Mouse (Mus musculus) liver, embryonic 13.5 days (tissue): ENCODE data around the gene Notch3. TPM values are rescaled to one million over a fixed set of nuclear protein-coding genes. Genes with fewer than 3 reads are reported as not detected.

Source experiments
- ATAC-seq: fragments of 200-750 bp; cut with Nextera tagmentation; 2 replicates; pipeline ENCODE4 v1.8.0; 2017; ENCODE audit warnings: low read depth, mild to moderate bottlenecking, moderate number of reproducible peaks, moderate library complexity
- DNase-seq: peaks from one replicate; pipeline ENCODE4 v3.0.0; 2022
- H3K27ac ChIP-seq: fragments of 300-500 bp; sonication (generic); 2 replicates; pipeline ENCODE4 v1.5.1; 2015; ENCODE audit warnings: moderate library complexity, mild to moderate bottlenecking, inconsistent platforms
- H3K27me3 ChIP-seq: fragments of 300-500 bp; sonication (generic); 2 replicates; pipeline ENCODE4 v1.6.1; 2015; ENCODE audit warnings: mild to moderate bottlenecking, inconsistent platforms
- H3K36me3 ChIP-seq: fragments of 300-500 bp; sonication (generic); 2 replicates; pipeline ENCODE4 v1.6.1; 2015; ENCODE audit warnings: mild to moderate bottlenecking, inconsistent platforms
- H3K4me1 ChIP-seq: fragments of 300-500 bp; sonication (generic); replicated peaks from 2 replicates; pipeline ENCODE4 v1.6.1; 2015; ENCODE audit warnings: inconsistent platforms
- H3K4me2 ChIP-seq: fragments of 300-500 bp; sonication (generic); 2 replicates; pipeline ENCODE4 v1.6.1; 2015; ENCODE audit warnings: inconsistent platforms, mild to moderate bottlenecking, moderate library complexity
- H3K4me3 ChIP-seq: fragments of 300-500 bp; sonication (generic); replicated peaks from 2 replicates; pipeline ENCODE4 v1.5.1; 2015; ENCODE audit warnings: mild to moderate bottlenecking, inconsistent platforms
- H3K9ac ChIP-seq: fragments of 300-500 bp; sonication (generic); 2 replicates; pipeline ENCODE4 v1.6.1; 2015; ENCODE audit warnings: mild to moderate bottlenecking, inconsistent platforms
- H3K9me3 ChIP-seq: fragments of 300-500 bp; sonication (generic); replicated peaks from 2 replicates; pipeline ENCODE4 v1.6.1; 2016; ENCODE audit warnings: inconsistent platforms
- WGBS: fragments of 180-500 bp; shearing (Covaris S2); methylation state at CpG from one replicate; pipeline ENCODE4 v1.1.7; 2015; ENCODE audit not compliant: insufficient replicate concordance; 5-methylcytosine and 5-hydroxymethylcytosine counted together
- polyA plus RNA-seq: library from polyadenylated mRNA; unstranded; fragments of >200 nt; fragmentation: Nextera tagmentation; extraction: Ambion mirVana; gene quantifications from 2 replicates; pipeline ENCODE4 v1.2.1, GENCODE M21; 2015

The Notch3 gene
- polyA plus RNA-seq, 1 experiment from 2014 or later: 0.45 TPM

DNA sequence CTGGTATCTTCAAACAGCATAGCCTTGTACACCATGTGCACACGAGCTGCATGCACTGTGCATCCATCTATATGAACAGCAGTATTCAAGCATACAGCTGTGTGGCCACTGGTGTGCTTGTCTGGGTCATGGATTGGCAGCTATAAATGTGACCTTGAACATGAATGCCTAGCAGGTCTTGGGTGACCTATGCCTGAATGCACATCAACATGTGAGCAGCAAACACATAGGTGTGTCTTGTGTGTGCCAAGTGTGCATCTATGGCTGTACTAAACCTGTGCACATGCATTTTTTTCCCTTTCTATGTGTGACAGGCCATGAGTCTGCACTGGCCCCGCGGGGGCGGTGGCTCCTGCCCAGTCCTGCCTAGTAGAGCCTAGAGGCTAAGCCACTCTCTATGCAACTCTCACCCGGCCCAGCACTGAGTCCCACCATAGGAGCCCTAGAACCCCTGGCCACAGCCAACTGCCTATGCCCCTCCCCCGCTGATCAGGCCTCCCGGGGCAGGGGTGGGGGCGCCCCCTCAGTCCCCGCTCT, 1.3 kb downstream of the Notch3 start:
- Histone ChIP-seq H3K4me3 (peak overlapping the region; percentile 58), H3K9me3 (no peaks in the 10 kb centered on the region), H3K4me1 (peaks cover 42% of the 10 kb centered on the region), H3K27me3 (peaks cover 83% of the 10 kb centered on the region), H3K27ac (no peak overlapping the region), H3K9ac (peak overlapping the region; percentile 57; the same call in 1 of the 2 replicates), H3K4me2 (peak overlapping the region; percentile 79), H3K36me3 (no peaks in the 10 kb centered on the region)
- WGBS: 10% methylated on average over 9 of the region's 9 CpGs
- DNase-seq: no peak
- ATAC-seq: 0 out of 2 replicates have a peak, but pooled peaks have one; percentile 45

GRCm38 (mm10) chr17:32164780-32165179, 1.9 kb downstream of the Notch3 start:
- Histone ChIP-seq H3K4me1 (peaks cover 36% of the 10 kb centered on the region), H3K9me3 (no peaks in the 10 kb centered on the region), H3K4me3 (no peak overlapping the region), H3K27me3 (peaks cover 87% of the 10 kb centered on the region), H3K4me2 (no peak overlapping the region), H3K27ac (no peak overlapping the region), H3K9ac (no peak overlapping the region), H3K36me3 (no peaks in the 10 kb centered on the region)
- no peak for ATAC-seq
- DNase-seq: no peak

GRCm38 (mm10) chr17:32163910-32164650, 2.6 kb downstream of the Notch3 start:
- peaks cover 87% of the 10 kb centered on the region for H3K27me3 ChIP-seq
- 46% methylated on average over 6 of the region's 6 CpGs for WGBS
- no peak for ATAC-seq
- no peaks in the 10 kb centered on the region for H3K9me3 ChIP-seq
- peaks cover 31% of the 10 kb centered on the region for H3K4me1 ChIP-seq
- no peaks in the 10 kb centered on the region for H3K36me3 ChIP-seq
- no peak overlapping the region for H3K27ac ChIP-seq
- no peak overlapping the region for H3K4me2 ChIP-seq
- DNase-seq: no peak
- no peak overlapping the region for H3K9ac ChIP-seq
- no peak overlapping the region for H3K4me3 ChIP-seq

DNA sequence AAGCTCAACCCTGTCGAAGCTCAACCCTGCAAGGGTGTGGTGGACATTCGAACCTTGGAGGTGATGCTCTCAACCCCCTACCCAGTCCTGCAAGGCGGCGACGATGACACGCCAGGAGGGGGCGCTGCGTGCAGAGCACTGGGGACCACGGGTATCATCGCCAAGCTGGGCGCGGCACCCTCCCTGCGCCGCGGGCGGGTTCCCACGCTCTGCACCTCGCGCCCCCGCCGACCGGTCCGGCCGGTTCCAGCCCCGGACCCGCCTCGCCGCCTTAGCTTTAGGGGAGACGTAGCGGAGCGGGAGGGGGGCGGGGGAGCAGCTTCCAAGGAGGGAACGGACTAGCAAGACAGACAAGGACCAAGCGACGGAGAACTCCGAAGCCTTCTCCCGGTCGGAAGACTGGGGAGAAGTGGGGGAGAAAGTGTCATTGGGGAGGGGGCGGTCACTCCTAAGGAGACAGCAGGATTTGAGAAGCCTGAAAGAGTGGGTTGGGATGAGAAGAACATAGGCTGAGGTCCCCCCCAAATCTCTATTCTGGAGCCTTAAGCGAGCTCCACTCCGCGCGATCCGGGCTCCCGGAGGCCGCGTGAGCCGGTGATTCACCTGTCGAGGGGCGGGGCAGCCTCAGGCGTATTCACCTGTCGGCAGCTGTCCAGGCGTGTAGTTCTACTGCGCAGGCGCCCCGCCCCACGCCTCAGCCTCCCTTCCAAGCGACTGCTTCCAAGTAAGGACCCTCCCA, 4.4 kb downstream of the Notch3 start:
- H3K9ac ChIP-seq: no peak overlapping the region
- no peaks in the 10 kb centered on the region for H3K36me3 ChIP-seq
- peak overlapping the region; percentile 64 for H3K4me2 ChIP-seq
- no peaks in the 10 kb centered on the region for H3K9me3 ChIP-seq
- no peak overlapping the region for H3K27ac ChIP-seq
- H3K27me3 ChIP-seq: peaks cover 77% of the 10 kb centered on the region
- ATAC-seq (no peak), DNase-seq (no peak)
- 3% methylated on average over 58 of the region's 58 CpGs for WGBS
- H3K4me1 ChIP-seq: peaks cover 31% of the 10 kb centered on the region
- H3K4me3 ChIP-seq: peak overlapping the region; percentile 43

DNA sequence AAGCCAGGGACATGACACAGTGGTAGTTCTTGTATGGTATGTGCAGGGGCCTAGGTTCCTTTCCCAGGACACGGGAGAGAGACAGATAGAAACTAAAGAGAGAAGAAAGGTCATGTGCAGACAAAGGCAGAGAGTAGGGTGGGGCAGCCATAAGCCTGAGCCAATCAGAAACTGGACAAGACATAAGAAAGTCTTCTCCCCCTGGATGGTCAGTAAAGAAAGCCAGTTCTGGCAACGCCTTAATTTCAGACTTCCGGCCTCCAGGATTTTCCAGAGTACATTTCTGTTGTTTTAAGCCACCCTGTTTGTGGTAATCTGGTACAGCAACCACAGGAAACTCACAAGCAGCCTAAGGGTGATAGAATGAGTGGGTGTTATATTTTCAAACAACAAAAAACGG, 5.8 kb downstream of the Notch3 start:
- ATAC-seq (no peak), DNase-seq (no peak)
- Histone ChIP-seq H3K4me2 (no peak overlapping the region), H3K4me1 (peaks cover 19% of the 10 kb centered on the region), H3K27me3 (peaks cover 63% of the 10 kb centered on the region), H3K27ac (no peak overlapping the region), H3K36me3 (no peaks in the 10 kb centered on the region), H3K9me3 (no peaks in the 10 kb centered on the region), H3K9ac (no peak overlapping the region), H3K4me3 (no peak overlapping the region)
- WGBS: 58% methylated on average over 4 of the region's 4 CpGs

DNA sequence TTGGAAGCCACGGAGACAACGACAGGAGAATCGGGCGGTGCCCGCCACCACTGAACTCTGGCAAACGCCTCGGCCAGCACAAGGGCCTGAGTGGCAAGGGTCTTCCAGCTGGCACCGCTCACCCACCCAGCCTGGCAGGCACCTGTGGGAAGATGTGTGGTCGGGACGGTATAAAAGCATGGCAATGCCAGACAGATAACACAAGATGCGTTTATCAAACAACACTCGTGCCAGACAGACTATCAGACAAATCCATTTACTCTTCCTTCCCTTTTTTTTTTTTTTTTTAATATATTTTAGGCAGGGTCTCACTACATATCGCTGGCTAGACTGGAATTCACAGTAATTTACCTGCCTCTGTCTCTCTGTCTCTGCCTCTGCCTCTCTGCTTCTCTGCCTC, 7.8 kb downstream of the Notch3 start:
- no peak overlapping the region for H3K4me2 ChIP-seq
- ATAC-seq: no peak
- no peaks in the 10 kb centered on the region for H3K36me3 ChIP-seq
- H3K9ac ChIP-seq: no peak overlapping the region
- H3K27ac ChIP-seq: no peak overlapping the region
- H3K4me1 ChIP-seq: peaks cover 10% of the 10 kb centered on the region
- 46% methylated on average over 13 of the region's 13 CpGs for WGBS
- no peak overlapping the region for H3K4me3 ChIP-seq
- no peaks in the 10 kb centered on the region for H3K9me3 ChIP-seq
- peaks cover 43% of the 10 kb centered on the region for H3K27me3 ChIP-seq
- no peak for DNase-seq

GRCm38 (mm10) chr17:32146718-32147117, 19.9 kb downstream of the Notch3 start:
- H3K9me3 ChIP-seq: no peaks in the 10 kb centered on the region
- H3K4me3 ChIP-seq: no peak overlapping the region
- 83% methylated on average over 8 of the region's 8 CpGs for WGBS
- peaks cover 4% of the 10 kb centered on the region; the same call in 1 of the 2 replicates for H3K27me3 ChIP-seq
- no peak overlapping the region for H3K27ac ChIP-seq
- peaks cover 5% of the 10 kb centered on the region for H3K4me1 ChIP-seq
- no peak overlapping the region for H3K4me2 ChIP-seq
- ATAC-seq: no peak
- no peaks in the 10 kb centered on the region for H3K36me3 ChIP-seq
- DNase-seq: no peak
- H3K9ac ChIP-seq: no peak overlapping the region

DNA sequence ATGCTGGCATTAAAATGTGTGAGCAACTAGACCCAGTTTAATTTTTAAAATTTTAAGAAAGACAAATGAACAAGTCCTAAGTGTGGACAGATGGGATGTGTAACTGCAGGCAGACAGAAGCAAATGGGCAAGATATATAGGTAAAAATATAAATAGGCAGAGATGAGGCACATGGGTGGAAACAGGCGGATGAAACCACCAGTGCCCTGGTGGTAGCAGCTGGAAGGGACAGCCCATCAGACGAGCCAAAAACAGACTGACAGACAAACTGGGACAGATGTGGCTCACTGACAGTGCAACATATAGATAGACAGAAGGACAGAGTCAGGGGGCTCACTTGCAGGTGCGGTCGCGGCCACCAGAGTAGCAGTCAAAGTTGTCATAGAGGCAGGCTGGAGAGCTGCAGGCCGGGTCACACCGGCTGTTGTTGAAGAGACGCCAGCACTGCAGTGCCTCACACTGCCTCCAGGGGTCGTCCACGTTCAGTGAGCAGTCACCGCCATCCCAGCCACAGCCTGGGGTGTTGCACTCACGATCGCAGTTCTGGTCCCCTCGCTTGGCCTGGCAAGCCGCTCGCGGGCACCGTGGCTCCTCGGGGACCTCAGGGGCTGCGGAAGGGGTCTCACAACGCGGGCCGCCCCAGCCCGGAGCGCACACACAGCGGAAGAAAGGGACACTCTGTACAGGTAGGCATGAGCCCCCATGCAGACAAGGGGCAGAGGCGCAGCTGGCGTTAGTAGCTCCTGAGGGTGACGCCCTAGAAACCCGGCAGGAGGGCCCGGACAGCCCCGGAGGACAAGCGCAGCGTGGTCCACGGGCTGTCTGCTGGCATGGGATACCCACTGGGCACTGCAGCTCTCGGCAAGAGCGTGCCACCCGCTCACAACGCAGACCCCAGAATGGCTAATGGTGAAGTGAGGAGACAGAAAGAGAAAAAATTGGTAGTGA, 23.5 kb downstream of the Notch3 start:
- Histone ChIP-seq H3K4me3 (peak overlapping the region; percentile 48), H3K4me2 (peak overlapping the region; percentile 74), H3K27ac (no peak overlapping the region), H3K9ac (peak overlapping the region; percentile 54), H3K9me3 (no peaks in the 10 kb centered on the region), H3K36me3 (no peaks in the 10 kb centered on the region), H3K27me3 (peaks cover 4% of the 10 kb centered on the region), H3K4me1 (peaks cover 5% of the 10 kb centered on the region)
- ATAC-seq (peak; percentile 77), DNase-seq (peak; percentile 75)
- WGBS: 17% methylated on average over 39 of the region's 39 CpGs

- no peak overlapping the region for H3K27ac ChIP-seq
- no peaks in the 10 kb centered on the region for H3K9me3 ChIP-seq
- DNase-seq (no peak), ATAC-seq (no peak)
- peaks cover 4% of the 10 kb centered on the region for H3K27me3 ChIP-seq
- no peak overlapping the region for H3K4me3 ChIP-seq
- H3K4me1 ChIP-seq: peaks cover 5% of the 10 kb centered on the region
- no peak overlapping the region for H3K9ac ChIP-seq
- no peaks in the 10 kb centered on the region for H3K36me3 ChIP-seq
- WGBS: 82% methylated on average over 1 of the region's 1 CpGs
- no peak overlapping the region for H3K4me2 ChIP-seq
These were observed 24.4 kb downstream of the Notch3 start for GRCm38 (mm10) chr17:32142234-32142633.

- Histone ChIP-seq H3K4me3 (no peak overlapping the region), H3K27me3 (no peaks in the 10 kb centered on the region), H3K4me2 (no peak overlapping the region), H3K36me3 (no peaks in the 10 kb centered on the region), H3K4me1 (peaks cover 6% of the 10 kb centered on the region), H3K27ac (no peak overlapping the region), H3K9ac (no peak overlapping the region), H3K9me3 (no peaks in the 10 kb centered on the region)
- 82% methylated on average over 16 of the region's 16 CpGs for WGBS
- DNase-seq (no peak), ATAC-seq (no peak)
These were observed 33.3 kb downstream of the Notch3 start for GRCm38 (mm10) chr17:32133375-32133774.

DNA sequence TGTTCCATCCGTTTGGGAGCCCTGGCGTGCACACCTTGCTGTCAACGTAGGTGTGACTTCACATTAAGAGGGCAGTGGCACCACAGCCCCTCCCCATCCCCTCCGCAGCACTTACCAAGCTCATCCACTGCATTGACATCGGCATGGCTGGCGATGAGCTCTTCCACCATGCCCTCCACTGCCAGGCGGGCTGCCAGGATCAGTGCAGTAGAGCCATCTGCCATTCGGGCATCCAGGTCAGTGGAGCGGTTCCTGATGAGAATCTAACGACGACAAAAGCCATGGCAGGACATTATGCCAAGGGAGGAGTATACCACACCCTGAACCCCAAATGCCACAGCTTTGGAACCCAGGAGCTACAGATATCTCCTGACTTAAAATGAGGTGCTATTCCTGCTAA, 34.6 kb downstream of the Notch3 start:
- Histone ChIP-seq H3K4me1 (peaks cover 6% of the 10 kb centered on the region), H3K4me2 (no peak overlapping the region), H3K36me3 (no peaks in the 10 kb centered on the region), H3K4me3 (no peak overlapping the region), H3K27ac (no peak overlapping the region), H3K27me3 (no peaks in the 10 kb centered on the region), H3K9me3 (no peaks in the 10 kb centered on the region), H3K9ac (no peak overlapping the region)
- no peak for ATAC-seq
- no peak for DNase-seq
- 86% methylated on average over 11 of the region's 11 CpGs for WGBS
